Mouse (Mus musculus) midbrain, embryonic 16.5 days (tissue): ENCODE measurements at regions not wholly inside any gene's neighbourhood (a gene's known extent, or its start where the extent isn't known, plus 50 kb on each side); places are given as distances from the start of the nearest gene placed in this dataset.

Source experiments
- ATAC-seq: fragments of 200-750 bp; cut with Nextera tagmentation; 2 replicates; pipeline ENCODE4 v1.8.0; 2017; ENCODE audit warnings: moderate TSS enrichment
- H3K27ac ChIP-seq: fragments of 300-500 bp; sonication (generic); 2 replicates; pipeline ENCODE4 v1.5.1; 2014; ENCODE audit warnings: mild to moderate bottlenecking, low read length, mixed read lengths
- H3K27me3 ChIP-seq: fragments of 300-500 bp; sonication (generic); 2 replicates; pipeline ENCODE4 v1.6.1; 2014; ENCODE audit warnings: low read depth, low read length, mixed read lengths; ENCODE audit not compliant: control insufficient read depth, insufficient read depth
- H3K36me3 ChIP-seq: fragments of 300-500 bp; sonication (generic); 2 replicates; pipeline ENCODE4 v1.6.1; 2014; ENCODE audit warnings: mild to moderate bottlenecking, low read length, moderate library complexity, mixed read lengths; ENCODE audit not compliant: control insufficient read depth, insufficient read depth
- H3K4me1 ChIP-seq: fragments of 300-500 bp; sonication (generic); 2 replicates; pipeline ENCODE4 v1.6.1; 2014; ENCODE audit warnings: mild to moderate bottlenecking, low read length, mixed read lengths; ENCODE audit not compliant: control insufficient read depth, insufficient read depth
- H3K4me2 ChIP-seq: fragments of 300-500 bp; sonication (generic); 2 replicates; pipeline ENCODE4 v1.6.1; 2014; ENCODE audit warnings: mild to moderate bottlenecking, low read length, mixed read lengths
- H3K4me3 ChIP-seq: fragments of 300-500 bp; sonication (generic); 2 replicates; pipeline ENCODE4 v1.5.1; 2014; ENCODE audit warnings: low read depth, mild to moderate bottlenecking, low read length, moderate library complexity, mixed read lengths
- H3K9ac ChIP-seq: fragments of 300-500 bp; sonication (generic); 2 replicates; pipeline ENCODE4 v1.6.1; 2014; ENCODE audit warnings: low read depth, low read length, mixed read lengths
- H3K9me3 ChIP-seq: fragments of 300-500 bp; sonication (generic); replicated peaks from 2 replicates; pipeline ENCODE4 v1.6.1; 2014; ENCODE audit warnings: mild to moderate bottlenecking, low read length, mixed read lengths; ENCODE audit not compliant: control insufficient read depth, poor library complexity, severe bottlenecking
- WGBS: fragments of 180-500 bp; shearing (Covaris S2); extraction: QIAGEN DNeasy Blood & Tissue Kit; methylation state at CpG from one replicate; pipeline ENCODE4 v1.1.7; 2014; 5-methylcytosine and 5-hydroxymethylcytosine counted together

DNA sequence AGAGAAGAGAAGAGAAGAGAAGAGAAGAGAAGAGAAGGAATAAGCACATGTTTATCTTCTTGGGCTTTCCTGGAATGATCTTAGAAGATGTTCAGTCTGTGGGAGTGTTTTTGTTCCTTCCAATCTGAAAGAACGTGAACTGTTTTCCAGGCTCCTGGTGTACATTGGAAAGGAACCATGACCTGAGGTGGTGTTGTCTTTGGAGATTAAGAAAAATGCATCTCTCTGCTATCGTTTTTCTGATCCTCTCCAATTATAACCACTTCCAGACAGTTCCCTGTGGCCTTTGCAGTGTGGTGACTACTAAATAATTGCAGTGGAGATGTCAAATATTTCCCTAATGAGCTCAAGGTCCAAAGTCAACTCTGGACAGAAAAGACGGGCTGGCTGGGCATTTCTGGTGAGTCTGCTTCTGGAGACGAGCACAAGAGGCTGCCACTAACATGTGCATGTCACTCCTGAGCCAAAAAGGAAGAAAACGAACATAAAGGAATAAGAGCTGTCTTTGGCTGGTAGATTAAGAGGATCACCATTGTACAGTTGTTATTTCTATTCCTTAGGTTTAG, 431.7 kb downstream of the Adgrl2 start:
- Histone ChIP-seq H3K9ac (no peak overlapping the region), H3K36me3 (no peaks in the 10 kb centered on the region), H3K27me3 (no peaks in the 10 kb centered on the region), H3K4me2 (no peak overlapping the region), H3K4me3 (no peak overlapping the region), H3K4me1 (no peaks in the 10 kb centered on the region), H3K9me3 (no peaks in the 10 kb centered on the region), H3K27ac (no peak overlapping the region)
- 60% methylated on average over 5 of the region's 5 CpGs for WGBS
- ATAC-seq: no peak

DNA sequence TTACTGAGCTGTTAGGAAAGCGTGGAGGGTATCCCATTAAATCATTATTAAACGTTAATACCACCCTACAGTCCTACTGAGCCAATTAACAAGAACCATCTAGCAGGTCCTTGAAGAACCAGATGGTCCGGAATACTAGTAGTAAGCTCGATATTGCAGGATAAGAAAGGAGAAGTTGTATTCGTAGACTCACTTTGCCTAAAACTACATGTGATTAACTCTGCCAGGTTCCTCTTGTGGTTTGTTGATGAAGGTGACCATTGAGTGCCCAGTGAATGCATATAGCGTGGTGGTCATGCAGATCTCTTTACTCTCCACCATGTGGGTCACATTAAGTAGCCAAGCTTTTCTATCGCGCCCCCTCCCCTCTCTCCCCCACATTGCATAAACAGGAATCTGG, 435.0 kb downstream of the Adgrl2 start:
- no peak for ATAC-seq
- no peaks in the 10 kb centered on the region for H3K36me3 ChIP-seq
- H3K9me3 ChIP-seq: no peaks in the 10 kb centered on the region
- H3K27ac ChIP-seq: no peak overlapping the region
- no peak overlapping the region for H3K9ac ChIP-seq
- WGBS: 89% methylated on average over 8 of the region's 8 CpGs
- H3K4me1 ChIP-seq: no peaks in the 10 kb centered on the region
- H3K27me3 ChIP-seq: no peaks in the 10 kb centered on the region
- no peak overlapping the region for H3K4me2 ChIP-seq
- H3K4me3 ChIP-seq: no peak overlapping the region

DNA sequence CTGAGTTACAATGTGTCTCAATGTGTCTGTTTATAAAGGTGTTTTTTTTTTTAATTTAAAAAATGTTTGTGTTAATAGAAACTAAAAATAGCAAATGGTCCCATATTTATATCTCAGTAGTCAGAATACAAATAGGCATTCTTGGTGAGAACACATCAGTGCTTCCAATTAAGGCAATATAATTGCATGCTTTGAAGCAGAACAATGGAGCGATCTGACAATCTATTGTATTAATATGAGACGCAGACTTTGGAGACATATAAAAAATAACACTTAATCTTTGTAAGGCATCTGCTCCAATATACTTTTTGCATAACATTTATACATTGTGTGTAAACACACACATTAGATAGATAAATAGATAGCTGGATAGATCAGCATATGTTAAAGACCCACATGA, 439.6 kb downstream of the Adgrl2 start:
- WGBS: 92% methylated on average over 2 of the region's 2 CpGs
- H3K27ac ChIP-seq: no peak overlapping the region
- no peaks in the 10 kb centered on the region for H3K4me1 ChIP-seq
- no peak overlapping the region for H3K4me2 ChIP-seq
- H3K9me3 ChIP-seq: no peaks in the 10 kb centered on the region
- no peak for ATAC-seq
- H3K27me3 ChIP-seq: no peaks in the 10 kb centered on the region
- H3K9ac ChIP-seq: no peak overlapping the region
- no peak overlapping the region for H3K4me3 ChIP-seq
- H3K36me3 ChIP-seq: no peaks in the 10 kb centered on the region

DNA sequence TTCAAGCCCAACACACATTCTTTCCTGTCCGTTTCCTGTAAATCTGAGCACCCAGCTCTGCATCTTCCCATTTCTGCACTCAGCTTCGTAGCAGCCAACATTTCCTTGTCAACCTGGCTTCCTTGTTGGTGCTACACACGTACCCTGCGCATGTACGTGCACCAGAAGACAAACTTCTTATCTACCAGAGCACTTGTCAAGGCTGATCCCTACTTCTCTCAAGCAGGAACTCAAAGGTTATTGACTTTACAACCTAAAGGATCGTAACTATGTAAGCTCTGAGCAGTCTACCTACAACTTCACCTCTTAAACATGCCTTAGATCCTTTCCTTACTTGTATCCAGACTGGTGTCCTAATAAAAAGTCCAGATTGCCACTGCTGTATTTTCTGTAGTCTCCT, 445.4 kb downstream of the Adgrl2 start:
- Histone ChIP-seq H3K36me3 (no peaks in the 10 kb centered on the region), H3K27ac (no peak overlapping the region), H3K27me3 (no peaks in the 10 kb centered on the region), H3K4me3 (no peak overlapping the region), H3K4me1 (no peaks in the 10 kb centered on the region), H3K9ac (no peak overlapping the region), H3K9me3 (no peaks in the 10 kb centered on the region), H3K4me2 (no peak overlapping the region)
- 95% methylated on average over 6 of the region's 6 CpGs for whole genome bisulfite sequencing
- no peak for ATAC-seq

DNA sequence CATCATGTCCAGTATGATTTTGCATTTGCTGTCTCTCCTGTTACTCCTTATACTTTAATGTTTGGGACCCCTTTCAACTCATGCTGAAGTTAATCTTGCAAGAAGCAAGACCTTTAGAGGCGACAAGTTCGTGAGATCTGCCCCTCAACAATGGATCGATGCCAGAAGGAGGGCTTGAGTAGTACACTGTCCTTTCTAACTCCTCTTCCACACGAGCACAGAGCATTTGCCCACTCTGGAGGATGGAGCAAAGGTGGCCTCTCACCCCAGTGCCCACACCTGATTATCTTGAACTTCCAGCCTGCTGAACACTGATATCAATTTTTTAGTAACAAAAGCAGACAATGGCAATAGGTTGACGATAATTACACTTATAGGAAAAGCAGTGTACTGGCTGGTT, 448.1 kb downstream of the Adgrl2 start:
- Histone ChIP-seq H3K36me3 (no peaks in the 10 kb centered on the region), H3K9ac (no peak overlapping the region), H3K9me3 (no peaks in the 10 kb centered on the region), H3K27ac (no peak overlapping the region), H3K27me3 (no peaks in the 10 kb centered on the region), H3K4me1 (no peaks in the 10 kb centered on the region), H3K4me3 (no peak overlapping the region), H3K4me2 (no peak overlapping the region)
- ATAC-seq: no peak
- 92% methylated on average over 5 of the region's 5 CpGs for WGBS

DNA sequence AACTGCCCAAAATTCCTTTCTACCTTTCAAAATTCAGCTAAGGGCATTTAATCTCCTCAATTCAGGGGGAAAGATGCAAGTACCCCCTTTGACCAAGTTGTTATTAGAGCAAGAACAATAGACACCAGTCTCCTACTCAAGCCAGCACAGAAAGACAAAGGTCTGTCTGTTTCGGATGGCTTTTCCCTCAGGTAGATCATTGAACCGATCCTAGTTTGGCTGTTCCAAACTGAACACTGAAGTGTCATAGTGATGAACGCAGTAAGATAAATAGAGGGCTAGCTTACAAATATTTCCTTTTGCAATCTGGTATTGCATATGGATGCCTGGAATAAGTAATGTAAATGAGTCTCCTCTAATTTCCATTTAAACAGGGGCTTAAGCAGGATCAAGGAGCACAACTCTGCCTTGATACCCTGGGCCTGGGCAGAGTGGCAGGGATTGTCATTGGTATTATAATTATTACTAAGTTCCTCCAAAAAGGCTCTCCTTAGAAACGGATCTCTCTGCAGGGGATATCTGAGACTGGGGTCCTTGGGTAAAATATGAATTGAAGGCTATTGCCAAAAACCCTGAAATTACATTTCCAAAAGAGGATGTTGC, 452.6 kb downstream of the Adgrl2 start:
- no peak overlapping the region for H3K9ac ChIP-seq
- H3K27ac ChIP-seq: no peak overlapping the region
- H3K4me1 ChIP-seq: no peaks in the 10 kb centered on the region
- H3K27me3 ChIP-seq: no peaks in the 10 kb centered on the region
- ATAC-seq: no peak
- H3K9me3 ChIP-seq: no peaks in the 10 kb centered on the region
- no peak overlapping the region for H3K4me2 ChIP-seq
- no peak overlapping the region for H3K4me3 ChIP-seq
- no peaks in the 10 kb centered on the region for H3K36me3 ChIP-seq
- WGBS: 20% methylated on average over 4 of the region's 4 CpGs

DNA sequence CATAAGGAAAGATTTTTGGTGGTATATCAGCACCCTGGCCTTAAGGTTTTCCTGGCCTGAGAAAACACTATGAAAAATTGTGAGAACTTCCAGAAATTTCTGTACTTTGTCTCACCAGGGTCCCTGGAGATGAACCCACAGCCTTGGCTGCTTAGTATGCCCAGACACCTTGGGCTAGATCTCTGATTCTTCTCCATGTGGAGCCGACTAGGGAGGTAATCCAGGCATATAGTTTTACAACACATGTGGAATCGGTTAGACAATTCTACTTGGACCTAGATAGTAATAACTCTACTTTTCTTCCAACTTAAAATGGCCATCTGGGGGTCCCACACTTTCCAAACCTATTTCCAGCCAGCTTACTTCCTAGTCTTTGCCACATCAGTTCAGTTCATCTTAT, 460.5 kb downstream of the Adgrl2 start:
- no peaks in the 10 kb centered on the region for H3K27me3 ChIP-seq
- H3K9me3 ChIP-seq: no peaks in the 10 kb centered on the region
- no peak overlapping the region for H3K4me3 ChIP-seq
- H3K4me1 ChIP-seq: no peaks in the 10 kb centered on the region
- no peak overlapping the region for H3K9ac ChIP-seq
- H3K4me2 ChIP-seq: no peak overlapping the region
- 95% methylated on average over 2 of the region's 2 CpGs for WGBS
- no peaks in the 10 kb centered on the region for H3K36me3 ChIP-seq
- no peak overlapping the region for H3K27ac ChIP-seq
- ATAC-seq: no peak

DNA sequence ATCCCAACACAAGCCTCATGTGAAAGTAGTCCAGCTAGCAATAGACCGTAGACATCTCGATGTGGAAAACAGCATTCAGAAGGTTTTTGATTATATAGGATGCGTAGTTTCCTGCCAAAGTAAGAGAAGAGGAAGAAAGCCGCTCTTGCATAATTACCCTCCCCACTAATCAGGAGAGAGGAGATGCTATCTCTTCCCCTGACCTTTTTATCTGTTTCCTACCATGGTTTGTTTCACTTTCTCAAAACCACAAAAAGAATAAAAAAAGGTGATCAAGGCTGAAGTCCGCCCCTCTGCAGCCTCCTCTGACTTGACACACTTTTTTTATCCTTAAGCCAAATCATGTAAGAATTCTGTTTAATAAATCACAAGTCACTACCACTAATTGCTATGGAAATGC, 480.0 kb downstream of the Adgrl2 start:
- H3K4me3 ChIP-seq: no peak overlapping the region
- no peaks in the 10 kb centered on the region for H3K27me3 ChIP-seq
- no peaks in the 10 kb centered on the region for H3K4me1 ChIP-seq
- H3K36me3 ChIP-seq: no peaks in the 10 kb centered on the region
- no peaks in the 10 kb centered on the region for H3K9me3 ChIP-seq
- WGBS: 87% methylated on average over 5 of the region's 5 CpGs
- no peak overlapping the region for H3K9ac ChIP-seq
- H3K4me2 ChIP-seq: no peak overlapping the region
- ATAC-seq: no peak
- no peak overlapping the region for H3K27ac ChIP-seq

DNA sequence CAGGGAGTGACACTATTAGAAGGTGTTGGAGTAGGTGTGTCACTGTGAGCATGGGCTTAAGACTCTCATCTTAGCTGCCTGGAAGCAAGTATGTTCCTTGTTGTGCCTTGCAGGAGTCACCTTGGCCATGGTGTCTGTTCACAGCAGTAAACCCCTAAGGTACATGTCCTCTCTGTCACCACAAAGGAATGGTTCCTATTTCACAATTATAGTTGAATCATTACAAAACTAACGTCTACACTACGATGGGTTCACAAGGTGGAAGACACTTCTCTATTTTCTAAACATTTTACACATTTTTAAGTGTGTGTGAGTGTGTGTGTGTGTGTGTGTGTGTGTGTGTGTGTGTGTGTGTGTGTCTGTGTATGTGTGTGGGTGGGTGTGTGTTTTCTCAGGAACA, 485.4 kb downstream of the Adgrl2 start:
- no peak overlapping the region for H3K27ac ChIP-seq
- no peaks in the 10 kb centered on the region for H3K36me3 ChIP-seq
- no peaks in the 10 kb centered on the region for H3K9me3 ChIP-seq
- no peak for ATAC-seq
- WGBS: 93% methylated on average over 2 of the region's 2 CpGs
- no peak overlapping the region for H3K4me2 ChIP-seq
- H3K4me1 ChIP-seq: no peaks in the 10 kb centered on the region
- no peaks in the 10 kb centered on the region for H3K27me3 ChIP-seq
- H3K9ac ChIP-seq: no peak overlapping the region
- no peak overlapping the region for H3K4me3 ChIP-seq
